Mouse (Mus musculus): ENCODE data around the gene Chn2.

Gene Chn2

DNA sequence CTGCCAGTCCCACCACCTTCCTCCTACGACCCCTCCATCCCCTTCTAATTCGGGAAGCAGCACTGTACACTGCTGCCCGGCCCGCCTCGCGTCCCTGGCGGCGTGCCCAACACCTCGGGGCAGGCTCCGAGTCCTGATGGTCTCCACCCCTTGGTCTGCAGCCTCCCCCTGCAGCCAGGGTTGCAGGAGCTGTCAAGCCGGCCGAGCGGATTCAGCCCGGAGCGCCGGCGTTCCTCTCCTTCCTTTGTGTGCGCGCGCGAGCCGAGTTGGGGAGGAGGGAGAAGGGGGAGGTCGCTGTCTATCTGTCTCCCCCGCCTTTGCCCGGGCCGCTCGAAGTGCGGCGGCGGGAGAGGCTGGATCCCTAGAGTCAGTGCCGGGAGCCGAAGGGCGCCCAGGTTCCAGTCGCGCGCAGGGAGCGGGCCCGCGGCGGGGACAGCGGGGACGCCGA lies at the start of gene Chn2:
Chn2 (plus strand) TSS at position 198 of the 448 bp plus-strand sequence.
- peak; percentile 54 for DNase-seq (ENCODE audit: low read depth, low spot score)

DNA sequence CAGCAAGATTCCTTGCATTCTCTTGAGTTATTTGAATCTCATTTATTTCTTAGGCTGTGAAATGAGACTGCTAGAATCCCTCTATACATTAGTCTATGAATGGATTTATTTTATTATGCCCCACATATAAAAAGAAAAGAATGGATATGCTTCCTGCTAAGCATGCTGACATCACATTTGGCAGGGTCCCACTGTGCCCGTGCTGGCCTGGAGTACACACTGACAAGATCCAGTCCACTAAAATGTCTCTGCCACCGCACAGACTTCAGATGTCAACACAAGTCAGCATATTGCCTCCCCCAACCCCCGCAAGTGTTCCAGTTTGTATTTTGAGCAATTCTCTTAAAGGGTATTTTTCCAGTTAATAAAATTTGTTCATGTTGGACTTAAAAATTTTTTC lies 47.0 kb upstream of the Chn2 start:
- DNase-seq (ENCODE audit: low read depth, low spot score) = no peak

DNA sequence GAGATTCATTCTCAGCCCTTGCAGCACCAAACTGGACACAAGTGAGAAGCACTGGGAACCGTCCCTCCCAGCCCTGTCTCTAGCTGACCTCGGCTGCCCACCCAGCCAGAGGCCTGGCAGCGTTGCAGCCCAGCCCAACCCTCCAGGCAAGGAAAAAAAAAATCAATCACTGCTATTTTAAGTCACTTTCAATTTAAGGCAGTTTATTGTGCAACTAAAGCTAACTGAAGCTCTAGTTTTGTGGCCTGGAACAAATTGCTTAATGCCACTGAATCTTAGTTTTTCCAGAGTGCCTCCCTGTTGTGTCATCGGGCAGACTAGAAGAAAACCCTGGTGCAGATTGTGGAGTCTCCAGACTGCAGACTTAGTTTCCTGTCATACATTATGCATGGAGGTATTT lies 43.8 kb upstream of the Chn2 start:
- DNase-seq (ENCODE audit: low read depth, low spot score) = no peak

DNA sequence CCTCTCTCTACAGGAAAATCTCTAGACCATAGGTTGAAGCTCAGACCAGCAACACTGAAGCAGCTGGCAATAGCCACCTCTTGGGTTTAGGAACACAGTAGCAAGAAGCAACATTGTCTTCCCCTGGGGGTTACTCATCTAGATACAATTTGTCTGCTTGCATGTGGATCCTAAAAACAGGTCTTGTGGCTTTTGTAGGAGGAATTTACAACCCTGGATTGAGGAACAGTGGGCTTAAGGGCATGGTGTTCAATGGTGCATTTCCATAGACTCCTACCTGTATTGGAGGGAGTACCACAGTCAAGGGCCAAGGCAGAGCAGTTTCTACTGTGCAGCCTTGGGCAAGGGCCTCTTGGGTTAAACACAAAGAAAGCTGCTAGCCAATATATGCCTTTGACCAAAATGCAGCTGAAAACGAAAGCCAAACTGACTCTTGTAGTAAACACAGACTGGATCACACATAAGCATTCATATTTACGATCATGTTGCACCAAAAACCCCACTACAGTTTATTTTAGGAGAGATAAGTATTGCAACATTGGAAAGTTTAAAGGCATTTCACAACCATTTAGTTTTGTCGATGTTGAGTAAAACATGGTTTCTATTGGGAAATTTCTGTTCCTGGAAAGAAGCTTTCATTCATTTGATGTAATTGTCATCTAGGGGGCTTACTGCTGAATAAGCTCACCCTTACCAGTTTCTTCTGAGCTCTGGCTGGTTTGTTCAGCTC lies 43.0 kb upstream of the Chn2 start:
- DNase-seq (ENCODE audit: low read depth, low spot score) = no peak

DNA sequence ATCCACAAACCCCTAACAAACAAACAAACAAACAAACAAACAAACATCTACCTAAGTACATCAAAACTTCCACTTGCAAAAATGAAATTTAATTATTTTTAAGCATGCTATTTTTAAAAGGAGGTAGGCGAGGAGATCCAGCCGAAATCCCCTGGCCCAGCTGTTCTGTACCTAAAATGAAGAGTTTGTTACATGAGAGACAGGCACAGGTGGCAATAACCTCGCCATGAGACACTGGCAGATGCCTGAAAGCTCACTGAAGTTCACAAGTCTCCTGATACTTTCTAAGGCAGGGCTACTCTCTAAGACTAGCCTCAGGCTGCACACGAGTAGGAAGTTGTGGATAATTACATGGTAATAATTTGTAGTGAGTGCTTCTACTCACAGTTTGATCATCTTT lies 34.1 kb upstream of the Chn2 start:
- no peak for DNase-seq (ENCODE audit: low read depth, low spot score)

DNA sequence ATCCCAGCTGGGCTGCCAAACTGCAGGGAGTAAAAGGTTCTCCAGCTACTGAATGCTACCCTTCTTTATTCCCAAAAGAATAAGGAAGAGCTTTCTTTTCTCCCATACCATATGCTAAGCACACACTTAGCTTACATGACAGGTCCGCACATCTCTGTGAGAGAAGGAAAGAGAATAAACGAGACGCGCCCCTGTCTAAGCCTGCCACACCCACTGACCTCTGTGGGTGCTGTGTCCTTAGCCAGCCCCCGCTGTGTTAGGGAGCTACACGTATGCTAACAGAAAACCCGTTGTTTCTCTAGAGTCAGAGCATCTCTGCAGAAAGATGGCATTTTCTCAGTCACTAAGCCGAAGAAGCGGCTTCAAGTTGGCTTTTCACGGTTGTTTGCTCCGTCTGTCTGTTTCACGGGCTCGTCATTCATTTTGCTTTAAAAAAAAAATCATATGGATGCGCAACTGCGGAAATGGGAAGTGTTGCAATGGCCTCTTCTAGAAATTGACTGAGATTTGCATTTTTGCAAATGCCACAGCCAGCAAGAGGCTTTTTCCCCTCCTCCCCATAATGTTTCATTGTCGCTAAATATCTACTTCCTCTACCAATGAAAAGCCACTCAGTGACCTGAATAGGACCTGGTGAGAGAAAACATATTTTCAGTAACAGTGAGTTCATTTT lies 30.8 kb upstream of the Chn2 start:
- DNase-seq (ENCODE audit: low read depth, low spot score) = no peak

DNA sequence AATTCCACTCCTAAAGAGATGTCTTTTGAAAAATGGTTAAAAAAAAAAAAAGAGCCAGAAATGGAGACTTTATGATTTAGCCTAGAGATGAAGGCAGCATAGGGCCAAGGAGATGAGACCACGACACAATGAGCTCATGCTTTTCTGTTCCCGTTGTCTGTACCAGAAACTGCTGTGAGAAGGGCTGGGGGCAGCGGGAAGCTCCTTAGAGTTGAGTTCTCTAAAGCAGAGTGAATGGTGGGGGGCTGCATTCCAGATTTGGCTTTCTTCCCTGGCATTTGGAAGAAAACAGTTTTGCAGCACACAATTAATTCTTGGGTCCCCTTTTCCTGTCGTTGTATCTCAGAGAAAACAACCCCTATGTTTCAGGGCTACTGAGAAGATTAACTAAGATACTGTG lies 30.1 kb upstream of the Chn2 start:
- no peak for DNase-seq (ENCODE audit: low read depth, low spot score)

DNA sequence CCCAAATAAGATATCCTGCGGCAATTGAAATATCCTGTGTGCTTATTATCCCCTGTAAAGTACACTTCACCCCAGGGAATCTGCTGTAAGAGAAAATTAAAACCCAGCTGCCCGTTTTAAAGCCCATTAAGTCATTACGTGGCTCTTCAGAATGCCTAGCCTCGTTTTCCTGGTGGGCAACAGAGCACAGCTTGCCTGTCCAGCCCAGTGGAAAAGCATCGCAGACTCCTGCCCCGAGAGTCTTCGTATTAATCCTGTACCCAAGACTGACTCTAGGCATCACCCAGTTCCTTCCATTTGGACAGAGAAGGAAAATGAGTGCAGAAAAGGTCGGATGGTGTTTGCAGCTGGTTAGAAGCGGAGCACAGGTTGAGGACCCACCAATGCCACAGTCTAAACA lies 29.0 kb upstream of the Chn2 start:
- no peak for DNase-seq (ENCODE audit: low read depth, low spot score)

DNA sequence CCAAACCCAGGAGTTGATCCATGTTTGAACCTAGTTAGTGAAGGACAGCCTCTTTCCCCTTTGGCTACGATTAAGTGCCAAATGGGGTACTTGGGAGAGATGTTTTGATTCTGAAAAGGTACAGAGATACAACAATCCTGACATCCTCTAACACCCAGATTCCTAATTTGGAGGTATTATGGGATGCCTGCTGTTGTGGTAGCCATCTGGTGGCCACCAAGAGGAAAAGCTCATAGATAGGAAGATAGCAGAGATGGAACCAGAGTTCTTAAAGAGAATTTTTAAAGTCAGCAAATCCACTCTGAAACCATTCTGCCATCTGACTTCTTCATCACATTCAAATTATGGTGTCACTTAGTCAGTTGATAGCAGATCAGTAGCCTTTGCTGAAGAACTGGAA lies 27.2 kb upstream of the Chn2 start:
- no peak for DNase-seq (ENCODE audit: low read depth, low spot score)

DNA sequence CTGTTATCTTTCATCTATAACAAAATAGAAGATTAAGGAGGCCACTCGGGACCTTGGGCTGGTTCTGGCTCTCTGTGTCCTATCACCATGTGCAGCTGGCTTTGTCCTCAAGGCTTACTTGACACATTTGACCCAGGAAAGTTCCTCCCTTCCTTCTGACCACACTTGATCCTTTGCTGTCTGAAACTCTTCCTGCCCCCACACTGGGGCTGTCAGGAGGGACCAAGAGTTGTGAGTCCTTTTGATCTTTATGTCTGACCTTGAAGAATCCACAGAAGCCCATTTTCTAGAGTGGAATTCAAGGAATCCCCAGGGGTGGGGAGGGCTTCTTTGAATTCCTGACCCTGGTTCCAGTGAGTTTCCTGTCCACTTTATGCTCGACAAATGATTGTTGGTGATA lies 21.3 kb upstream of the Chn2 start:
- no peak for DNase-seq (ENCODE audit: low read depth, low spot score)

DNA sequence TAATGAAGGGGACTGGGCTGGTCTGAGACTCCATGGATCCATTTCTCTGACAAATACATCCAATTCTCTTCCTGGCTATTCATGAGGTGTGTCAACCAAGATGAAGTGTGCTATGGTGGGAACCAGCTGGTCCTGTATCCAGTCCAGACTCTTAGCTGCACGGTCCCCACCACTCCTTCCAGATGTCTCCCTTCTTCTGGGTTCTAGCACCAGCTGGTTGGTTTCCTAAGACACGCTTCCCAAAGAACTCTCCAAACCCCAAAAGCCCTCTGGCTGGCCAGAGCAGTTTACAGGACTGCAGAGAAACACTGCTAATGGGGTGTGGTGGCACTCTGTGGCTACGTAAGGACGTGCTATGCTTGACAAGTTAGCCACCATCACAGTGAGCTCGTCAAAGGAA lies 20.5 kb upstream of the Chn2 start:
- DNase-seq (ENCODE audit: low read depth, low spot score) = no peak

DNA sequence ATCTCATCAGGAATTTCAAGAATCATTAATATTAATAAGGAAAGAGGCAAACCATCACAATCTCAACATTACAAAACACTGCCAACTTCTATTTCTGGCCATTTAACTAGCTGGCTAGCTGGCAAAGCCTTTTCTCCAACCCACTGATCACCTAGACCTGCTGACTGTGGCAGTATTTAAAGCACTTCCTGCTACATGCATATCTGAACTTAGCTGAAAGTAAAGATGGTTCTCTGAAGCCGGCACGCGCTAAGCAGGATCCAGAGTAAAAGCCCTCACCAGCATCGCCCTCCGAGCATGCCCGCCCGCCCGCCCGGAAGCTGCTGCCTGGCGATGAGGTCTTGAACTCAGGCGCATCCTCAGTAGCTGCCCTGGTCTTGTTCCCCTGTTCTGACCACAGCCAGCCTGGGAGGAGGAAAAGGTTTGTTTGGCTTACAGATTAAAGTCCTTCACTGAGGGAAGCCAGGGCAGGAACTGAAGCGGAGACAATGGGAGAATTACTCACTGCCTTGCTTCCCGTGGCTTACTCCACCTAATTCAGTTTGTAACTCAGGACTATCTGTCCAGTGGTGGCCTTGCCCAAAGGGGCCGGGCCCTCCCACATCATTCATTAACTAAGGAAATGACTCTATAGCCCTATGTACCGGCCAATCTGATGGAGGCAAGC lies 18.1 kb upstream of the Chn2 start:
- peak; percentile 40 for DNase-seq (ENCODE audit: low read depth, low spot score)

DNA sequence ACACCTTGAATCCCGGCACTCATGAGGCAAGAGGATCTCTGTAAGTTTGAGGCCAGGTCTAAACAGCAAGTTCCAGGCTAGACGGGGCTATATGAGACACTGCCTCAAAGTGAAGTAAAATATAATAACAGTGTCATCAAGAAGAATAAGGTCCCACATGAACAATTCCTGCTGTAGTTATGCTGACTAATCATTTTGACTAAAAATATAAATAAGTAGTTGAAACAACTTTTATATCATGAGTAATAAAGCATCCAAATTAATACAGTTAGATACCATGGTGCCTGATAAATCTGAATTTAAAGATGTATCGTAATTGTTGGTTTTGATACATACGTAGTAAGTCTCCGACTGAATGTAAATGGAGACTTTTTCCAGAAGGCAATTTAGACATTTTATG lies 15.5 kb upstream of the Chn2 start:
- no peak for DNase-seq (ENCODE audit: low read depth, low spot score)

DNA sequence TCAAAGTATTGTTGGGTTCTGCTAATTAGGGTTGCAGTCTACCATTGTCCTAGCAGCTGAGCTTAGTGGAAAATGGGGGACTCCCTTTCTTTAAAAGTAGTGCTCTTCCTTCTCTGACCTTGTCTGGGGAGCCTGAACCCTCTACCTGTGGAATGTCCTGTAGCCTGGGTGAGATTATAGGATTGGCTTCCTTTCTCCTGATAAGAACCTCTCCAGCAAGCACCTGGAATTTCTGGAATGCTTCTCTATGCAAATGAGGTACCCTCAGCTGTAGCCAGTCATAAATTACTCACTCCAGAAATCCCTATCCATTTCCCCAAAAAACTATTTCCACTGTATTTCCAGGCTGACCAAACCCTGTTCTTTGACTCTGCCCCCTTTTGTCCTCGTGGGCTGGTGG lies 10.6 kb upstream of the Chn2 start:
- no peak for DNase-seq (ENCODE audit: low read depth, low spot score)

DNA sequence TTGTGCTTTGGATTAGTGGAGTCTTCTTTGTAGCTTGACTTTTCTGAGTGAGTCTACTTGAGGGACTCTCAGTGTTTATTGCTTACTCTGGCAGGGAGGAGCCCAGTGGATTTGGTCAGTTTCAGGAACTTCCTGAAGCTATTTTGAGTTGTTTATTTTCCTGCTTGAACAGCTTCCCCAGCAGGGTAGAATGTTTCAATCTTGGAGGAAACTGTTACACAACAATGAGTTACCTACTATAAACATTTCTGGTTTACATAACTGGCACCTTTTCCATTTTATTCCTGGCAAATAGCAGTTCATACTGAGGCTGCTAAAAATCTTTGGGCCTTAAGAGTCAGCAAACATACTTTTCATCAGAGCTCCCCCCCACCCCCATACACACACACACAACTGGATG lies 9.0 kb upstream of the Chn2 start:
- no peak for DNase-seq (ENCODE audit: low read depth, low spot score)

DNA sequence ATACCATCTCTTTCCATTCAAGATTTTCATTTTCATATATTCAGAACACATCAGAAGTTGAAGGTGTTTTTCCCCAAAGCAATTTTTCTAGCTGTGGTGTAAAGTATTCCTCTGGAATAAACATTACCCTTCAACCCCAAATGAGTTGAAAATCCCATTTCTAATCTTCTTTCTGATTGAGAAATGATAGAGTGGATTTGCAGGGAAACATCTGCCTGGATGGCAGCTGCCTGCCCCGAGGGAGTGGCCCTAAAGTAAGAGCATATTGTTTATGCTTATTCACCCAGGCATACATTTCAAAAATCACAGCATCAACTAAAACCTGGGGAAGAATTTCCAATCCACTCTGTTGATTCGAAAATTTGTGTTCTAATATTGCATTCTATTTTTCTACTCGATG lies 8.6 kb upstream of the Chn2 start:
- DNase-seq (ENCODE audit: low read depth, low spot score) = no peak

DNA sequence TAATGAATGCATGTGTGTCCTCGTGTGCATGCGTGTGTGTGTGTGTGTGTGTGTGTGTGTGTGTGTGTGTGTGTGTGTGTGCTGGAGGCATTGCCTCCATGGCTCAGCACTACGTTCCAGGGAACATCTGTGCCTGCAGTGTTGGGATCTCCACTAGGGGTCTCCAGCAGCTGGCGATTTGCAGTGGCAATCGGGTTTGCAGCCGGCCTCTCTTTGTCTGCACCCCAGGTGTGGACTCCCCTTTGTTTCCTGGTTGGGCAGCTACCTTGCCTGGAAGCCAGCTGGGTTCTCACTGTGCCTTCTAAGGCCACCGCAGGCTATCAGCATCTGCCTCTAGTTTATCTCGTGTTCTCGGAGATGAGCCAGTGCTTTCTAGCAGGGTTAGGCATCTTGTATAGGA lies 4.9 kb upstream of the Chn2 start:
- peak; percentile 80 for DNase-seq (ENCODE audit: low read depth, low spot score)

DNA sequence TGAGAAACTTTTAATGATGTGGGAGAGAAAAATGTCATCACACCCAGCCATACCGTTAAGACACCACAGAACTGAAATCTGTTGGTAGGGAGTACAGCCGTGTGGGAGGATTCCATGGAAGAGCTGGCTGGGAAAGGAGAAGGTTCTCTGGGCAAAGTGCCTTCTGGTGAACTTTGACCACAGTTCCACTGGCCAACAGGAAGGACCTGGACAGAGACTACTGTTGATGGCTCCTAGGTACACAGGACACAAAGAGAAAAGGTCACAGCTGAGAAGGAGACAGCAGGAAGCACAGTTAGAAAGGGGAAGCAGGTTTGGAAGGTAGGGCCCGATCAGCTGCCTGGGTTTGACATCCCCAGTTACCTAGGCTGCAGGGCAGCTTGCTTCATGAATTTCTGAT lies 3.8 kb upstream of the Chn2 start:
- no peak for DNase-seq (ENCODE audit: low read depth, low spot score)

DNA sequence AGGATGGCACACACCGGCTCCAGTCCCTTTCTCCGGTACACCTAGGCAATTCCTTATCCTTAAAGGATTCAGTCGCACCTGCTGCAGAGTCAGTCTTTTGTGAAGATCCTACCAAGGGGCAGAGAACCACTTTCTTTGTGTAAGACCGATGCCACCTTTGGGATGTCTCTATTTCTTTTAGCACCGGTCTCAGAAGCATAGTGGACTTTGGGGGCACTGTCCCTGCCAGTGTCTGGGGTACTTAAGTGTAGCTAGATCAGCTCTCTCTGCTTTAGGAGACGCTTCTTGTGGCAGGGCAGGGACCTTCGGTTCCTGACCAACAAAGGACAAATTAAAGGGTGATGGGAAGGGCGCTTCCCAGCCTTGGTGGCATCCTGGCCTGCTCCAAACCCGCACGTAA lies 488 bp upstream of the Chn2 start:
- DNase-seq (ENCODE audit: low read depth, low spot score) = no peak

DNA sequence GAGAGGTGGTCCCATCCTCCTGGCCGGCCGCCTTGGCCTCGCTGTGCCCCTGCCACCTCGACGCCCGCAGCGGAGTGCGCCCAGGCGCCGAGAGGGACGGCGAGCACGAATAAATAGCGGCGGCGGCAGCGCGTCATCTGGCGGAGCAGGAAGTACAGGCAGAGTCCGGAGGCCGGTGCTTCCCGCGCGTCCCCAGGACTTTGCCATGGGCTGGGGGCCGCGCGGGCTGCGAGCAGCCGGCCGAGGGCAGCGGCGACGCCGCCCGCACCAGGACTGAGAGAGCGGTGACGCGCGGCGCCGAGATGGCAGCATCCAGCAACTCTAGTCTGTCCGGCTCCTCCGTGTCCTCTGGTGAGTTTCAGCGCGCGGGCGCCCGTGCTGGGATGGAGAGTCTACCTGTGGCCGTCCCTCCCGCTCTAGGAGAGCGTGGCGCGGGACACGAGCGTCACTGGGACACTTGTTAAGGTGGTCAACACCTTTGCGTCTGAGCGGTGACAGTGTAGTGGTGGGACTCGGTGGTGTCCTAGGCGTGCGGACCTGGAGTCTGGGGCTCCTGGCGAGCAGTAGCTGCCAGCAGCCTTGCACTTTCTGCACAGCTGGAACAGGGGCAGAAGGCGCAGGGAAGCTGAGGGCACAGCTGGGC lies 572 bp downstream of the Chn2 start:
- DNase-seq (ENCODE audit: low read depth, low spot score) = peak; percentile 61

DNA sequence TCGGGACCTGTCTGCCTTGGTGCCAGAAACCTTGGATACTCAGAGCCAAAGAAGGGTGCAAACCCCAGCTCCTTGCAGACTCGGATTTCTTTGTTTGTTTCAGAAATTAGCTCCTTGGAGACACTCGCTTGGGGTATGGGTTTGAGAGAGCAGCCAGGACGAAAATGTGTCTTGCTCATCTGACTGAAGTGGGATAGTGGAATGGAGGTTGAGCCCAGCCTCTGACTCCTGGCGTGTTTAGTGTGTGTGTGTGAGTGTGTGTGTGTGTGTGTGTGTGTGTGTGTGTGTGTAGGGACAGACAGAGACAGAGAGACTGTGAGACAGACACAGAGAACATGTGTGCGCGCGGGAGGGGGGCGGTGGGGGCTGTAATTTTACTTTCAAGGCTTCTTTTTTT lies 1.1 kb downstream of the Chn2 start:
- no peak for DNase-seq (ENCODE audit: low read depth, low spot score)

DNA sequence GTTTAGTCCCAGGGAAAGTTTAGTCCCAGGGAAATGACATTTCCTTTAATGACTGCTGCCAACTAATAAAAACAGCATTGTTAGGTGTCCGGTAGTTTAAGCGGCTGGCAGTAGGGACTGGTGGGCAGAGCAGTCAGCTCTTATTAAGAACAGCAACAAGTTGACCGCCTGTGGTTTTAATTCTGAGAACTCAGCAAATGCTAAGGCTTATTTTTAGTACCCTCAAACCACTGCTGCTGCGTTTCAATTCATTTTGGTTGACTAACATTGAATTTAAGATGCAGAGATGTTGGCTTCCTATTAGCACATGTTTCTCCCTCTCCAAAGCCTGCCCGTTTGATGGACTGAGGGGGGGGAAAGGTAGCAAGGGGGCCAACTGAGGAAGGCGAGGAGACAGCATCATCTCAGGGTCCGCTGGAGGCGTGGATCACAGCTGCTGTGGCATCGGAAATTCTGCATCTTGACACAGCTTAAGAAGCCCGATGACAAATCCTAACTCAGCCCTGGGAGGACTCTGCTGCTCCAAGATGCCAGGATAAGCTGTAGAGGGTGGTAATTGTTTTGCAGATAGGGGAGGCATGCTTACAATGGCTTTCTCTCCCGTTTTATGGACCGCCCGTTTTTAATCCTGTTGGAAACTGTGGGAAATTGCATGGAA lies 2.2 kb downstream of the Chn2 start:
- DNase-seq (ENCODE audit: low read depth, low spot score) = no peak

Measured in CD4-positive, CD25-positive, alpha-beta regulatory T cell, adult 2 months (primary cell).